ENCODE assay signal across 13 mouse cellular contexts in genomic region chr17:49734079-49734478, GRCm38 (mm10).
"Had no signal": no experiment of that assay in that cellular context is flagged by ENCODE, and none has a peak within 500 bp of the region (broad histone marks: within the 10 kb centered on the region; RNA-seq: fewer than 3 reads in every experiment).

No protein-coding gene starts in this region.

- H3K9me3 ChIP-seq: liver, embryonic 15.5 days; midbrain, embryonic 13.5 days; neural tube, embryonic 15.5 days had no signal

- ATAC-seq: lung, postnatal 0 days; midbrain, embryonic 13.5 days had no signal

- DNase-seq: liver; lung, adult 2 months; lung, postnatal 36 days; spleen, adult 18-20 months; thymus, adult 18-20 months; thymus, postnatal 25 days had no signal

- H3K4me2 ChIP-seq: limb, embryonic 12.5 days; liver, embryonic 15.5 days; midbrain, embryonic 13.5 days; neural tube, embryonic 15.5 days had no signal

- H3K27me3 ChIP-seq: limb, embryonic 12.5 days; liver, embryonic 15.5 days; midbrain, embryonic 13.5 days; neural tube, embryonic 15.5 days had no signal

- H3K4me3 ChIP-seq: layer of hippocampus, adult 2 months; limb, embryonic 12.5 days; liver, embryonic 15.5 days; midbrain, embryonic 13.5 days; neural tube, embryonic 15.5 days had no signal

- H3K9ac ChIP-seq: limb, embryonic 12.5 days; liver, embryonic 15.5 days; midbrain, embryonic 13.5 days; neural tube, embryonic 15.5 days had no signal

- H3K27ac ChIP-seq: kidney, postnatal 0 days; layer of hippocampus, adult 2 months; limb, embryonic 12.5 days; liver, embryonic 15.5 days; midbrain, embryonic 13.5 days; neural tube, embryonic 15.5 days had no signal

- H3K4me1 ChIP-seq: limb, embryonic 12.5 days; liver, embryonic 15.5 days; midbrain, embryonic 13.5 days; neural tube, embryonic 15.5 days had no signal

- H3K36me3 ChIP-seq: limb, embryonic 12.5 days; liver, embryonic 15.5 days; midbrain, embryonic 13.5 days; neural tube, embryonic 15.5 days had no signal
